Mouse (Mus musculus): ENCODE data around the gene Zswim8. TPM values are rescaled to one million over a fixed set of nuclear protein-coding genes. Genes with fewer than 3 reads are reported as not detected.
A peak's percentile ranks its signal among the peaks of the same experiment; 100 is the strongest.

Gene Zswim8
- 21.8 and 23.3 TPM in 2 replicates for polyA plus RNA-seq (2015; fragmentation: Nextera tagmentation; extraction: Ambion mirVana)

GRCm38 (mm10) chr14:20707201-20708190 is at the start of gene Zswim8:
TSS of gene Zswim8 (plus strand) at chr14:20707552.
- ATAC-seq: peak; percentile 93
- H3K36me3 ChIP-seq (ENCODE audit: control insufficient read depth, insufficient read depth, low read length): peaks cover 7% of the 10 kb centered on the region
- peak within 1 kb of the TSS; percentile 98 for H3K4me3 ChIP-seq (ENCODE audit: low read length)
- peak within 1 kb of the TSS; percentile 72 for H3K4me2 ChIP-seq (ENCODE audit: low read depth, low read length)
- H3K9ac ChIP-seq (ENCODE audit: low read depth, low read length): peak within 1 kb of the TSS; percentile 97
- H3K27me3 ChIP-seq (replicated peaks; ENCODE audit: control insufficient read depth, insufficient read depth, low read length): no peaks in the 10 kb centered on the region
- no peaks in the 10 kb centered on the region for H3K9me3 ChIP-seq (ENCODE audit: control insufficient read depth, low read length)
- peaks cover 12% of the 10 kb centered on the region for H3K4me1 ChIP-seq (ENCODE audit: control insufficient read depth, insufficient read depth, low read length)
- H3K27ac ChIP-seq (ENCODE audit: low read length): peak within 1 kb of the TSS; percentile 81
- WGBS: 1% methylated on average over 75 of the region's 80 CpGs

- ATAC-seq: no peak
- H3K9me3 ChIP-seq (ENCODE audit: control insufficient read depth, low read length): no peaks in the 10 kb centered on the region
These were observed 49.0 kb upstream of the Zswim8 start for GRCm38 (mm10) chr14:20658326-20658725.

DNA sequence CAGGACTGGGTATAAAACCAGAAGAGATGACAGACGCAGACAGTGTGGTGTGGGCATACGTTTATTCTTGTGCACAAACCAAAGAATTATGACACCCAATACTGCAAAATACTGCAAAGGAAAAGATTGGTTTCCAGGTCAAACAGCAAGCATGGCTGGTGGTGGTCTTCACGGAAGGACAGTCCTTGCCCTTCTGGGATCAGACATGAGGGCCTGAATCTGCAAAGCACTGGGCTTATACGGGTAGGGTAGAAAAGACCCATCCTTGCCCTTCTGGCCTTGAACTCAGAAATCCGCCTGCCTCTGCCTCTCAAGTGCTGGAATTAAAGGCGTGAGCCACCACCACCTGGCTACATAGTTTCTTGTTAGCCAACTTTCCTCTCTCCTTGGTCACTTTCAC is 48.5 kb upstream of the Zswim8 start:
- H3K36me3 ChIP-seq (ENCODE audit: control insufficient read depth, insufficient read depth, low read length): no peaks in the 10 kb centered on the region
- H3K27ac ChIP-seq (ENCODE audit: low read length): no peak overlapping the region
- H3K4me3 ChIP-seq (ENCODE audit: low read length): no peak overlapping the region
- H3K9me3 ChIP-seq (ENCODE audit: control insufficient read depth, low read length): no peaks in the 10 kb centered on the region
- peaks cover 8% of the 10 kb centered on the region for H3K4me1 ChIP-seq (ENCODE audit: control insufficient read depth, insufficient read depth, low read length)
- 81% methylated on average over 6 of the region's 6 CpGs for WGBS
- H3K27me3 ChIP-seq (replicated peaks; ENCODE audit: control insufficient read depth, insufficient read depth, low read length): no peaks in the 10 kb centered on the region
- H3K9ac ChIP-seq (ENCODE audit: low read depth, low read length): no peak overlapping the region
- H3K4me2 ChIP-seq (ENCODE audit: low read depth, low read length): no peak overlapping the region
- no peak for ATAC-seq

More at GRCm38 (mm10) chr14:20658326-20658725, 49.0 kb upstream of the Zswim8 start:
- Histone ChIP-seq H3K27ac (ENCODE audit: low read length) (no peak overlapping the region), H3K4me3 (ENCODE audit: low read length) (no peak overlapping the region), H3K9ac (ENCODE audit: low read depth, low read length) (no peak overlapping the region), H3K36me3 (ENCODE audit: control insufficient read depth, insufficient read depth, low read length) (no peaks in the 10 kb centered on the region), H3K27me3 (replicated peaks; ENCODE audit: control insufficient read depth, insufficient read depth, low read length) (no peaks in the 10 kb centered on the region), H3K4me2 (ENCODE audit: low read depth, low read length) (no peak overlapping the region), H3K4me1 (ENCODE audit: control insufficient read depth, insufficient read depth, low read length) (peaks cover 8% of the 10 kb centered on the region)

DNA sequence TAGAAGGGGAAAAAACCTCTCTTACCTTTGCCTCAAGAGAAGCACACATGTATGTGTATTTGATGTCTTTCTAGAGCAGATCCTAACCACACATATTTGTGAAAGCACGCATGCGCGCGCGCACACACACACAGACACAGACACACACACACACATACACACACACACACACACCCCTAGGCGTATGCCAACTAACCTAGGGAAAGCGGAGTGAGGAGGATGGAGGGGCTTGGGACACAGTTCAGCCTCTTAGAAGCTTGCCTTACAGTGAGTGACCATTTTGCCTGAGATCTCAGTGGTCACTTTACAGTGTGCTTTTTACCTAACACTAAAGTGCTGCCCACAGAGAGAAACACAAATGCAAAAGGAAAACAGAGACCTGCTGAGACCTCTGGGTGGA is 47.7 kb upstream of the Zswim8 start:
- Histone ChIP-seq H3K4me2 (ENCODE audit: low read depth, low read length) (no peak overlapping the region), H3K9ac (ENCODE audit: low read depth, low read length) (no peak overlapping the region), H3K4me1 (ENCODE audit: control insufficient read depth, insufficient read depth, low read length) (peaks cover 8% of the 10 kb centered on the region), H3K27ac (ENCODE audit: low read length) (no peak overlapping the region), H3K36me3 (ENCODE audit: control insufficient read depth, insufficient read depth, low read length) (no peaks in the 10 kb centered on the region), H3K27me3 (replicated peaks; ENCODE audit: control insufficient read depth, insufficient read depth, low read length) (no peaks in the 10 kb centered on the region), H3K9me3 (ENCODE audit: control insufficient read depth, low read length) (no peaks in the 10 kb centered on the region), H3K4me3 (ENCODE audit: low read length) (no peak overlapping the region)
- WGBS: 98% methylated on average over 7 of the region's 7 CpGs
- ATAC-seq: no peak

GRCm38 (mm10) chr14:20660827-20661660 is 46.3 kb upstream of the Zswim8 start:
- H3K4me1 ChIP-seq (ENCODE audit: control insufficient read depth, insufficient read depth, low read length): peaks cover 8% of the 10 kb centered on the region

GRCm38 (mm10) chr14:20661661-20662331 is 45.6 kb upstream of the Zswim8 start:
- Histone ChIP-seq H3K27ac (ENCODE audit: low read length) (peak overlapping the region; percentile 84), H3K4me2 (ENCODE audit: low read depth, low read length) (peak overlapping the region; percentile 90), H3K9ac (ENCODE audit: low read depth, low read length) (peak overlapping the region; percentile 72), H3K4me3 (ENCODE audit: low read length) (peak overlapping the region; percentile 67), H3K36me3 (ENCODE audit: control insufficient read depth, insufficient read depth, low read length) (no peaks in the 10 kb centered on the region), H3K4me1 (ENCODE audit: control insufficient read depth, insufficient read depth, low read length) (peaks cover 8% of the 10 kb centered on the region), H3K27me3 (replicated peaks; ENCODE audit: control insufficient read depth, insufficient read depth, low read length) (0 out of 2 replicates have a peak, but pooled peaks cover 3% of the 10 kb centered on the region), H3K9me3 (ENCODE audit: control insufficient read depth, low read length) (no peaks in the 10 kb centered on the region)
- peak; percentile 43 for ATAC-seq
- 16% methylated on average over 19 of the region's 19 CpGs for WGBS

More at GRCm38 (mm10) chr14:20660827-20661660, 46.3 kb upstream of the Zswim8 start:
- Histone ChIP-seq H3K9ac (ENCODE audit: low read depth, low read length) (peak overlapping the region; percentile 72), H3K36me3 (ENCODE audit: control insufficient read depth, insufficient read depth, low read length) (no peaks in the 10 kb centered on the region), H3K27ac (ENCODE audit: low read length) (peak overlapping the region; percentile 84), H3K9me3 (ENCODE audit: control insufficient read depth, low read length) (no peaks in the 10 kb centered on the region), H3K4me3 (ENCODE audit: low read length) (peak overlapping the region; percentile 67), H3K4me2 (ENCODE audit: low read depth, low read length) (peak overlapping the region; percentile 90), H3K27me3 (replicated peaks; ENCODE audit: control insufficient read depth, insufficient read depth, low read length) (0 out of 2 replicates have a peak, but pooled peaks cover 3% of the 10 kb centered on the region)
- ATAC-seq: peak; percentile 90
- WGBS: under 1% methylated on average over 52 of the region's 52 CpGs

DNA sequence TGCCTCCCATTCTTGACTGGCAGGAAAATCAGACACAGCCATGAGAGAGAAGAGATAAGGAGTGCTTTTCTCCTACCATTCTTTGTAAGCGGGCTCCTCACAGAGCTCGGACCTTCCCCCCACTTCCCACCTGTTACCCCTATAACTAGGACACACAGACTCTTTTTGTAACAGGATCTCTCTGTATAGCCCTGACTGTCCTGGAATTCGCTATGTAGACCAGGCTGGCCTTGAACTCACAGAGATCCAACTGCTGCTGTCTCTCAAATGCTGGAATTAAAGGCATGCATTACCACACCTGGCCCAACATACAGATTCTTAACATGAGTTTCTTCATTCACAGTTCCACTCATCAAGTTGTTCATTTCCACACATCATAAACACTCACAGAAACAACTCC is 44.6 kb upstream of the Zswim8 start:
- no peak for ATAC-seq
- Histone ChIP-seq H3K4me1 (ENCODE audit: control insufficient read depth, insufficient read depth, low read length) (peaks cover 8% of the 10 kb centered on the region), H3K9me3 (ENCODE audit: control insufficient read depth, low read length) (no peaks in the 10 kb centered on the region), H3K4me3 (ENCODE audit: low read length) (no peak overlapping the region), H3K27me3 (replicated peaks; ENCODE audit: control insufficient read depth, insufficient read depth, low read length) (0 out of 2 replicates have a peak, but pooled peaks cover 3% of the 10 kb centered on the region), H3K9ac (ENCODE audit: low read depth, low read length) (0 out of 2 replicates have a peak overlapping the region, but pooled peaks have one; percentile 72), H3K27ac (ENCODE audit: low read length) (no peak overlapping the region), H3K4me2 (ENCODE audit: low read depth, low read length) (no peak overlapping the region), H3K36me3 (ENCODE audit: control insufficient read depth, insufficient read depth, low read length) (no peaks in the 10 kb centered on the region)
- 85% methylated on average over 3 of the region's 3 CpGs for WGBS

DNA sequence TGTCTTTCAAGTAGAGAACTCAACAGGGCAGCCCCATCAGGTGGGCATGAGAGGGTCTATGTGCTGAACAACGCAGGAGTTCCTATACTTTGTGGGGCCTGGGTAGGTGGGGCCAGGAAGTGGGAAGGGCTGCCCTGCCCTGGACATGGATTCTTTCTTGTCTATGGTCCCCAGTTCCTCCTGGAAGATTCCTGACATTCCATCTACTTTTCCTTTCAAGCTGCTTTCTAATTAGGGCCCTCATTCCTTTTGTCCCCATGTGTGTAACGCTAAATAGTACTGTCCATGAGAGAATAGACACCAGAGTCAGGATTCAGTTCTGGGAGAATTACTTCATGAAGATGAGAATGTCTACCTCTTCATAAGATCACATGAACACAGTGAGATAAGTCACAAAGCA is 43.8 kb upstream of the Zswim8 start:
- Histone ChIP-seq H3K9ac (ENCODE audit: low read depth, low read length) (no peak overlapping the region), H3K36me3 (ENCODE audit: control insufficient read depth, insufficient read depth, low read length) (no peaks in the 10 kb centered on the region), H3K27ac (ENCODE audit: low read length) (no peak overlapping the region), H3K4me2 (ENCODE audit: low read depth, low read length) (no peak overlapping the region), H3K4me3 (ENCODE audit: low read length) (no peak overlapping the region), H3K4me1 (ENCODE audit: control insufficient read depth, insufficient read depth, low read length) (peaks cover 15% of the 10 kb centered on the region), H3K27me3 (replicated peaks; ENCODE audit: control insufficient read depth, insufficient read depth, low read length) (0 out of 2 replicates have a peak, but pooled peaks cover 3% of the 10 kb centered on the region), H3K9me3 (ENCODE audit: control insufficient read depth, low read length) (no peaks in the 10 kb centered on the region)
- 67% methylated on average over 2 of the region's 2 CpGs for WGBS
- no peak for ATAC-seq
